Mouse (Mus musculus) megakaryocyte-erythroid progenitor cell, adult 5-6 weeks (primary cell): ENCODE measurements around the gene Ssc5d. TPM values are rescaled to one million over a fixed set of nuclear protein-coding genes. Genes with fewer than 3 reads are reported as not detected.
"Not testable (repeated sequence)": the region's sequence is repeated elsewhere in the genome, so short reads cannot be mapped to it uniquely, and the experiment has no call there.

ENCODE experiments used
- ATAC-seq: replicated peaks from 2 replicates; pipeline ENCODE4 v1.8.0; 2016; ENCODE audit warnings: mild to moderate bottlenecking, inconsistent platforms; ENCODE audit not compliant: severe bottlenecking, poor library complexity, low FRiP score, low TSS enrichment
- total RNA-seq, 2 experiments: library from RNA; stranded (forward) in 1 of 2; stranded (reverse) in 1 of 2; fragments of 200-1000, 215-1000 nt in 1 of 2; fragments of >200 nt in 1 of 2; fragmentation: Nextera tagmentation in 1 of 2; gene quantifications; 2 replicates each; pipeline ENCODE4 v1.2.3; 2014 to 2017

Gene Ssc5d
- total RNA-seq (2014; fragmentation: Nextera tagmentation) (not detected in 2 replicates), total RNA-seq (2017) (not detected in 2 replicates)

DNA sequence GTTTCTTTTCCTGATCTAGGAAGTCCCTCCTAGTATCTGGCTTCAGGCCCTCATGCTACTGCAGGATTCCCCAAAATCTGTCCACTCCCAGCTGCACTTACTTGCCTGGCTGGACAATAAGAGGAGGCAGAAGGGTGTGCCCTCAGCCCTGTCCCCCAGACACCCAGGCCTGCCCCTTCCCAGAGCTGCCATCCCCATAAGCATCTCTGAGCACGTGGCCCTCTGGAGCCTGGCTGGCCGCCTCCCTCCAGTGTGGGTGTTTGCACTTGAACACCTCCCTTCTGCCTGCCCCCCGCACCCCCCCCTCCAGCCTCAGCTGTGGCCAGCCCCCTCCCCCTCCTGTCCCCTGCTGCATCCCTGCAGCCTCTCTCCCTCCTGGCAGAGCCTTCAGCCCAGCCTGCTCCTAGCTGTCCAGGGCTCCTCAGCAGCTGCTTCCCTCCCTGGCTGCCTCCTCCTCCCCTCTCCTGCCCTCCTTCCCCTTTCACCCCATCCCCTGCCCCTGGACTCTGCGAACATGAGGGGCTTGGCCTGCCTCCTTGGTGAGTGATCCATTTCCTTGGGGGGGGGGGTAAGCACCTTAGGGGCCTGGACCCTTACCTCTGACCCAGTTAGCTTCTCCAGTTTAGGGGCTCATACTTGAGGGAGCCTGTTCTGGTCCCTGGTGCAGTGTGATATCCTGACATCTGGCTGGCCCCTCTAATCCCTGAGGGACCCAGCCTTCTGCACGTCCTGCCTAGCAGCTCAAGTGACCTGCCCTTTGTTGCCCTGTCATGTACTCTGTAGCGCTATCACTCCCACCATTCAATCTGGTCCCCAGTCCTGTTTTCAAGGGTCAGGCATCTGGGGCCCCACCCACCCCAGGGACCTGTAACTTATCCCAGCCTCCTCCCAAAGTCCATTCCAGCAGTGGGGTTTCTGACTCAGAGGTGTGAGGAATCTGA, at the start of gene Ssc5d:
TSS of gene Ssc5d (plus strand) at position 345 of the 941 bp plus-strand sequence.
- no peak for ATAC-seq

GRCm38 (mm10) chr7:4876753-4877221, 48.8 kb upstream of the Ssc5d start, which contains the start of gene Isoc2a:
TSS of gene Isoc2a (plus strand) at chr7:4877153.
- ATAC-seq = peak; percentile 99

DNA sequence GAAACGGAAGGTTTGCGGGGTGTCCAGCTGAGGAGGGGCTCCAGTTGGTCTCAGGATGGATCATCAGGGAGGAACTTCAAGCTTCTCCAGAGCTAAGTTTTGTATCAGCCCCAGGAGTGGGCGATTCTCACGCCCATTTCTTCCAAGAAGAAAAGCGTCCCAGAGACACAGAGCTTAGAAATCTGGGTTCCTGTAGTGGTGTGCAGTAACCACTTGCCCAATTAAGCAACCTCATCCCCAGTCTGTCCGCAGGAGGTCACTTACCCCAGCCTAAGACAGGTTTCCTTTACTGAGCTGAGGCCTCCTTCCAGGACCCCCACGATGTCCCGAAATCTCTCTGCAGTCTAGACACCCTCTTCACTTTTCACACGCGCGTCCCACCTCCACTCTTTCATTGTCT, 48.4 kb upstream of the Ssc5d start:
- peak; percentile 19 for ATAC-seq

GRCm38 (mm10) chr7:4878186-4878585, 47.4 kb upstream of the Ssc5d start:
- peak; percentile 49; the same call in 1 of the 2 replicates for ATAC-seq

- not testable (repeated sequence) for ATAC-seq
Measured at GRCm38 (mm10) chr7:4879036-4879435, 46.5 kb upstream of the Ssc5d start.

GRCm38 (mm10) chr7:4886680-4887079, 38.9 kb upstream of the Ssc5d start:
- ATAC-seq = no peak

- ATAC-seq = no peak
Measured at GRCm38 (mm10) chr7:4895186-4895585, 30.4 kb upstream of the Ssc5d start.

DNA sequence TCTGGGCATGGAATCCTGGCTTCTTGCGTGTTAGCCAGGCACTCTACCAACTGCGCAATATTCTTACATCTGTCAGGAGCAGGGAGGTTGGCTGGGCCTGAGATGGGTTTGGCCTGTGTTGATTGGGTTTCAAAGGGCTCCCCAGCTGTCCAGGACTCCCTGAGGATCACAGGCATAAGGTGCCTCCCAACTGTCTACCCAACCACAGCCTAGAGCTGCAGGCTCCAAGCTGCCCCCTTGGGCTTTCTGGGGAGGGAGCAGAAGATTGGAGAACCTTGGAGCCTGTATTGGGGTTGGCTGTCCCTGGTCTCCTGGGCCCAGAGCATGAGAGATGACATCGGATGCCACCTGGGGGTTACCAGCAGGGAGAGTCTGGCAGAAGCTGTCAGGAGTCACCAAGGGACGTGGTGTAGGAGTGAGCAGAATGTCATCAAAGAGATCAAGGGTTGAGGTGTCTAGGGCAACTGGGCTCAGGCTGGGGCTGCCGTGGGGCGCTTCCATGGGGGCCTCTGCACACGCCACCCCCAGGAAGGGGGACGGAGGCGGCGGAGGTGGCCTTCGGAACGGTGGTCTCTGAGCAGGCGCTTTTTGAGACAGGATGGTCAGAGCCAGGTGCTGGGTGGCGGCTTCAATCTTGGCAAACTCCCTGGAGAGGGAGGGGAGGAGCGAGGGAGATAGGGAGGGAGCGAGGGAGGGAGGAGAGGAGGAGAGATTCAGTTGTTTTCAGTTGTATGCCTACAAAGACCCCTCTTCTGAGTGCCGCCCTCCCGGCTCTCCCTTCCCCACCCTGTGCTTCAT, 26.5 kb upstream of the Ssc5d start:
- peak; percentile 16; the same call in 1 of the 2 replicates for ATAC-seq

GRCm38 (mm10) chr7:4899649-4900522, 25.7 kb upstream of the Ssc5d start:
- ATAC-seq = peak; percentile 79

DNA sequence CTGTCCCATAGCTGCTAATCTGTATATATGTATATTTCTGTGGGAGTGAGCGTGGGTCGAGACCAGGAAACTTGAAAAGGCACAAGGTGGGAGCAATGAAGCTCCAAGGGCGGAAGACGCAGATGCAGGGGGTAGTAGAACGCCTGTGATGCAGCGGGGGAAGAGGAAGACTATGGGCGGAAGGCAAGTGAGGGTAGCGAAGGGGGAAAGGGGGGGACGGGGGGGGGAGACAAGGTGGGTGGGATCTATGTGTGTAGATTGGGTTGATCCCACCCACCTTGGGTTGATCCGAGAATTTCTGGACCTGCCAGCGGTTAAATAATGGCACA, 25.1 kb upstream of the Ssc5d start:
- no peak for ATAC-seq

- peak; percentile 51; the same call in 1 of the 2 replicates for ATAC-seq
Measured at GRCm38 (mm10) chr7:4901171-4901570, 24.4 kb upstream of the Ssc5d start.

- ATAC-seq = no peak
Measured at GRCm38 (mm10) chr7:4902404-4902803, 23.2 kb upstream of the Ssc5d start.

DNA sequence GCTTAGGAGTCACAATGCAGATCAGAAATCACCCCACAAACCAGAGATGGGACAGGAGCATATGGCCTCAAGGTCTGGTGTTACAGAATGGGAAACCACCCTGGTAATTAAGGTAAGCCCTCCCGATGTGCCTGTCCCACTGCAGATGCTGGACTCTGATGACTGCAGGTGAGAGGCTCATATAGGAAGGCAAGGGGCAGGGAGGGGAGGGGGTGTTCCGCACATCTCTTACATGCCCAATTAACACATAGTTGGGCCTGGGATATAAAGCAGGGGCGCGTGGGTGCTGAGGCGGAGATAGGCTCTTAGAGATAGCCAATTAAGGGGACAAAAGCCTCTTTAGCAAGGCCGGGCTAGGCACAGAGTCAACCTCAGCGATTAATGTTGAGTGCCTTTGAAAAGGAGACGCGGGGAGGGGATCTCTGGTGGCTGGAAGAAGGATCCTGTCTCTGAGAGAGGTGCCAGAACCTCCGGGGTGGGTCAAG, 19.1 kb upstream of the Ssc5d start, which contains the start of gene Gm36210:
TSS of gene Gm36210 (minus strand) at position 51 of the 485 bp plus-strand sequence.
- ATAC-seq = no peak

- no peak for ATAC-seq
Measured at GRCm38 (mm10) chr7:4911561-4911960, 14.0 kb upstream of the Ssc5d start.

DNA sequence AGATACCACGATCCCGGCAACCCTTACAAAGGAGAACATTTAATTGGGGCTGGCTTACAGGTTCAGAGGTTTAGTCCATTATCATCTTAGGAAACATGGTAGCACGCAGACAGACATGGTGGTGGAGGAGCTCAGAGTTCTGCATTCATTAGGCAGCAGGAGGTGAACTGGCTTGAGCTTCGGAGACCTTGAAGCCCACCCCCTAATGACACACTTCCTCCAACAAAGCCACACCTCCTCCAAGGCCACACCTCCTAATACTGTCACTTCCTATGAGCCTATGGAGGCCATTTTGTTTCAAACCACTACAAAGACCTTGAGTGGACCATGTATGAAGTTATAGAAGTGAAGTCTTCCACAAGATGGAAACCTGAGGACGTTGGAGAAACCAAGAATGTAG, 13.3 kb upstream of the Ssc5d start:
- ATAC-seq = no peak

DNA sequence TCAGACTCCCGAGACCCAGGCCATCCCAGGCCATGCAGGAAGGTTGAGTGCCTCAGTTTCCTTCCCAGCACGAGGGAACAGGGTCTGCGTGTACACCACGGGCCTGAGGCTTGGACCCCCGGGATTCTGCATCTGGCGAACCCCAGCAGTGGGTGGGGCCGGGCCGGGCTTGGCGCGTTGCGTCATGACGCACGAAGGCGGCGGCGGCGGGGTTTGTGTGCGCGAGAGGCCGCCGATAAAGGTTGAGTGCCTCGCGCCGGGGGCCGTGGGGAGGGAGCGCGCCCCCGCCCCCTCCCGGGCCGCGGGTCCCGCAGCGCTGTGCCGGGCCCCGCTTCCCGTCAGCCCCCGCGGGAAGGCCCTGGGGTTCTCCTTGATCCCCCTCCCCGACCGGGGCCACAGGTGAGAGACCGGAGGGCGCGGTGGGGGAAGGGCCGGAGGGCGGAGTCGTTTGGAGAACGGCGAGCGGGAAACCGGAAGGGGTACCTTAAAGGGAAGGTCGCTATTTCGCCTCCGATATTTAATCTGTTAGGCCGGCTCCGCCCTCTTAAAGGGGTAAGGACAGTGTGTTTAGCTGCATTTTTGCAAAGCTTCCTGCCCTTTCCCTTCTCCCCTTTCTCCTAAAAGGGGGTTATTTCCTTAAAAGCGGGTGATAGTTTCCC, 10.4 kb upstream of the Ssc5d start, which contains the start of gene Zfp628:
TSS of gene Zfp628 (plus strand) at position 211 of the 659 bp plus-strand sequence.
- ATAC-seq = peak; percentile 80

DNA sequence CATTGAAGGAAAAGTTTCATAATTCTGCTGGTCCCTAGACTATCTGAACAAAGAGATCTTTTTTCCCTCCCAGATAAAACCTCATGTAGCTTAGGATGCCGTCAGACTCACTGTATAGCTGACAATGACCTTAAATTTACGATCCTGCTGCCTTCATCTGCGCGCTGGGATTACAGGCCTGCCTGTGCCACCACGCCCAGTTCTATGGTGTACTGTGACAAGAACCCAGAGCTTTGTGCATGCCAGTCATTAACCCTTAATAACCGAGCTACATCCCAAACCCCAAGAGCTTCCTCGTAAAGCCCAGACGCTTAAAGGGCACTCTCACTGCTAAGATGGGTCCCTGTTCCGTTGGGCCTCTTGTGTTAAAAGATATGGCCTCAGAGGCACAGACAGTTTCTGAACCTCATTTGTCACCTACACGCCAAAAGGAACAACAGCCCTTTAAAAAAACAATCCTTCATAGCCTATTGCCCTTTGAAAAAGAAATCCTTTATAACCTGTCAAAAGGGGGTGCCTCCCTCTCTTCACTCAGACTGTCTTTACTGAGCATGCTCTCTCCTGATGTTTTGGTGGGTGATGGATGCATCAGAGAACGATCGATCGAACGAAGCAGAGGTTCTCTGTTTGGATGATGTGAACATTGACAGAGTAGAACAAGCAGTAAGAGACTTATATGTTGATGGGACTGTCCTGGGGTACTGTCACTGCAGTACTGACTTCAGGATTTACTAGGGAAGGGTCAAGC, 9.7 kb upstream of the Ssc5d start:
- ATAC-seq = peak; percentile 70

DNA sequence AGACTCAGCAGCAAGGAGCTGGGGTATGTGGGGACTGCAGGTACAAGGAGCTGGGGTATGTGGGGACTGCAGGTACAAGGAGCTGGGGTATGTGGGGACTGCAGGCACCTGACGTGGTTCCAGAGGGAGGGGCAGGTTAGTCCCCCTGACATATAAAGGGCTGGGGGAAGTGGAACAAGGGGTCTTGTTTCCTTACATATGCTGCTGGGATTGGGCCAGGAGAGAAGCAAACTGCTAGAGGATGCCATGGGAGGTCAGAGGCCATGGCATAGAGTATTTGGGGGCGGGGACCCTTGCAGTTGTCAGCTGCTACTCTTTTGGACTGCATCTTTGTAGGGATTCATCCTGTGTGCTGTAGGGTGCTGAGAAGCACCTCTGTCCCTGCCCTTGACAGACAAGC, 8.1 kb upstream of the Ssc5d start:
- no peak for ATAC-seq
